Mouse (Mus musculus): ENCODE results near the gene Tmem92.

GRCm38 (mm10) chr11:94782603-94783002, at the start of gene Tmem92:
- TF ChIP-seq POLR2A (IDR thresholded peaks at IDR 0.05; ENCODE audit: insufficient read depth, low read depth, low read length): no peak
- TF ChIP-seq CTCF (IDR thresholded peaks at IDR 0.05): no peak

All from heart, adult 2 months (tissue).